Mouse (Mus musculus) c-Kit-positive CD71-negative TER-119-negative erythroid progenitor cells, embryonic 14.5 days (primary cell): ENCODE measurements at regions not wholly inside any gene's neighbourhood (a gene's known extent, or its start where the extent isn't known, plus 50 kb on each side); places are given as distances from the start of the nearest gene placed in this dataset.

Source experiments
- DNase-seq: peaks from one replicate; pipeline ENCODE4 v3.0.0-alpha.2; 2013; ENCODE audit warnings: low read depth

GRCm38 (mm10) chr13:107074917-107075316 is 53.0 kb upstream of the Kif2a start:
- no peak for DNase-seq

DNA sequence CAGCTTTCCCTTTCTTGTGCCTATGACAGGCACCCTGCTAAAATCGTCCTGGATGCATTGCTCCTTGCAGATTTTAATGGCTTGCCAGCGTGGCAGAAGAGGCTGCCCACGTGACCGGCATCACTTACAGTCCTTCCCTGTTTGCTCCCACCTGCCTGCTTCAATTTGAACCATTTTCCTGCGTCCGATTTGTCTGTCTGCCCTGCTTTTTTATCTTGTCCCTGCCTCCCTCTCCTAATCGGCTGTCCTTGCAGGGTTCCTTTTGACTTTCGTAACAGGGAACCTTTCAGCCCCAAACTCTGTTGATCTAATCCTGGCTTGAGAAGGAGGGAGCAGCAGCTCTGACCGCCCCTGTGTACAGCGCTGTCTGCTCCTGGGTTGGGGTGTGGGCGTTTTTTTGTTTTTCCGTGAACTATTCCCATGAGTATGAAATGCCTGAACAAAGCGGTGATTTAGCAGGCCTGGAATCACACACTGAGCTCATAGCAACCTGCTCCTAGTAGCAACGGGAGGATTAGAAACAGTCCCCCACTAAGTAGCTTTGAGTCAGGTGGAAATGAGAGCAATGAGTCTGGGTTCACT is 51.2 kb upstream of the Kif2a start:
- DNase-seq, result no peak

DNA sequence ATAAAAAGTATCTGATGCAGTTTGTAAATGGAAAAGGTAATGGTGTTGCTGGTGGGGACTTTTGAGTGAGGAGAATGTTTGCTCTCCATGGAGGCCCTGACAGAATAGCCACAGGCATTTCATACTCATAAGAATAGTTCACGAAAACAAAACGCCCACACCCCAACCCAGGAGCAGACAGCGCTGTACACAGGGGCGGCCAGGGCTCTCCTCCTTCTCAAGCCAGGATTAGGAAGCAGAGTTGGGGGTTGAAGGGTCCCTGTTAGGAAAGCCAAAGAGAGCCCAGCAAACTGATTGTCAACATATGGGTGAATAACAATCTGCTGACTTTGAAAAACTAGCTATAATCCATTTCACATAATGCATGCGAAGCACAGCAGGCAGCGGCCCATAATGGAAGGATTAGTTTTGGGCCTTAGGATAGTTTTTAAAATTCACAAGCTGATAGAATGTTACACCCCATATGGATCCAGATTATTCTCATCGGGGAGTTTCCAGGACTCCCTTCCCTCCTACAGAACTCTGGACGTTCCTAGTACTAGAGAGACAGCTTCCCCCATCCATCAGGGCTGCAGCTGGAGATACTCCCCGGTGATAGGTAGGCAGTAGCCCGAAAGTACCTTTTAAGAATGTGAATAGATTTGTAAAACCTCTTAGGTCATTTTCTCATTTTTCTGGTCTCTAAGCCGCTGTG is 50.6 kb upstream of the Kif2a start:
- no peak for DNase-seq
